Mouse (Mus musculus) hindbrain, embryonic 16.5 days (tissue): ENCODE measurements around the gene Gm13030. TPM values are rescaled to one million over a fixed set of nuclear protein-coding genes. Genes with fewer than 3 reads are reported as not detected.
A peak's percentile ranks its signal among the peaks of the same experiment; 100 is the strongest.

ENCODE experiments used
- ATAC-seq: fragments of 200-750 bp; cut with Nextera tagmentation; 2 replicates; pipeline ENCODE4 v1.8.0; 2017; ENCODE audit warnings: moderate TSS enrichment, moderate library complexity
- H3K27ac ChIP-seq: fragments of 300-500 bp; sonication (generic); 2 replicates; pipeline ENCODE4 v1.5.1; 2014; ENCODE audit warnings: low read depth, mild to moderate bottlenecking, control low read depth, low read length, moderate library complexity
- H3K27me3 ChIP-seq: fragments of 300-500 bp; sonication (generic); replicated peaks from 2 replicates; pipeline ENCODE4 v1.6.1; 2014; ENCODE audit warnings: low read length; ENCODE audit not compliant: control insufficient read depth, insufficient read depth
- H3K36me3 ChIP-seq: fragments of 300-500 bp; sonication (generic); 2 replicates; pipeline ENCODE4 v1.6.1; 2014; ENCODE audit warnings: mild to moderate bottlenecking, low read length, moderate library complexity, mixed read lengths; ENCODE audit not compliant: control insufficient read depth, insufficient read depth
- H3K4me1 ChIP-seq: fragments of 300-500 bp; sonication (generic); 2 replicates; pipeline ENCODE4 v1.6.1; 2014; ENCODE audit warnings: low read depth, low read length; ENCODE audit not compliant: control insufficient read depth, insufficient read depth
- H3K4me2 ChIP-seq: fragments of 300-500 bp; sonication (generic); 2 replicates; pipeline ENCODE4 v1.6.1; 2014; ENCODE audit warnings: mild to moderate bottlenecking, low read length, control low read depth, moderate library complexity
- H3K4me3 ChIP-seq: fragments of 300-500 bp; sonication (generic); 2 replicates; pipeline ENCODE4 v1.5.1; 2014; ENCODE audit warnings: mild to moderate bottlenecking, low read length, control low read depth, moderate library complexity
- H3K9ac ChIP-seq: fragments of 300-500 bp; sonication (generic); 2 replicates; pipeline ENCODE4 v1.6.1; 2014; ENCODE audit warnings: low read depth, mild to moderate bottlenecking, control low read depth, low read length, moderate library complexity
- H3K9me3 ChIP-seq: fragments of 300-500 bp; sonication (generic); 2 replicates; pipeline ENCODE4 v1.6.1; 2014; ENCODE audit warnings: mild to moderate bottlenecking, low read length, moderate library complexity; ENCODE audit not compliant: control insufficient read depth
- WGBS: fragments of 180-500 bp; shearing (Covaris S2); extraction: QIAGEN DNeasy Blood & Tissue Kit; methylation state at CpG from one replicate; pipeline ENCODE4 v1.1.7; 2014; 5-methylcytosine and 5-hydroxymethylcytosine counted together
- polyA plus RNA-seq: library from polyadenylated mRNA; unstranded; fragments of >200 nt; fragmentation: Nextera tagmentation; extraction: Ambion mirVana; gene quantifications from 2 replicates; pipeline ENCODE4 v1.2.1, GENCODE M21; 2015

Gm13030 gene
- polyA plus RNA-seq, 1 experiment from 2014 or later = not detected

DNA sequence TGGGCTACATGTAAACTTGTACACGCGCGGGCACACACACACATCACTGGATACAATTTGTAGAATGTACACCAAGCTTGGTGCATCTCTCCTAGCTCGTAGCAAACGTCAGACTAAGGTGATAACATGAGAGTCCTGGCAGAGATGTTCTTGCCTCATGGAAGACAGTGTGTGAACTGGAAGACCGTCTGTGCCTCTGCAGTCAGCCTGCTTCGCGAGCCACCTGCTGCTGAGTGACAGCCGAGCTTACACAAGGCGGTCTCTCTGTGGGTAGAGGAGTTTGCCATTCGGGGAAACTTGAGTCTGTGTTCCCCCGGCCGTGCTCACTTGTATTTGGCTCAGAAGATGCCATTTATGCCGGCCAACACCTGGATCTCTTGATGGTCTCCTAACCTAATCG, 15.3 kb downstream of the Gm13030 start:
- Histone ChIP-seq H3K27ac (no peak overlapping the region), H3K9ac (no peak overlapping the region), H3K4me1 (peaks cover 2% of the 10 kb centered on the region), H3K4me3 (no peak overlapping the region), H3K27me3 (no peaks in the 10 kb centered on the region), H3K36me3 (no peaks in the 10 kb centered on the region), H3K4me2 (no peak overlapping the region), H3K9me3 (no peaks in the 10 kb centered on the region)
- WGBS = 80% methylated on average over 15 of the region's 15 CpGs
- no peak for ATAC-seq

DNA sequence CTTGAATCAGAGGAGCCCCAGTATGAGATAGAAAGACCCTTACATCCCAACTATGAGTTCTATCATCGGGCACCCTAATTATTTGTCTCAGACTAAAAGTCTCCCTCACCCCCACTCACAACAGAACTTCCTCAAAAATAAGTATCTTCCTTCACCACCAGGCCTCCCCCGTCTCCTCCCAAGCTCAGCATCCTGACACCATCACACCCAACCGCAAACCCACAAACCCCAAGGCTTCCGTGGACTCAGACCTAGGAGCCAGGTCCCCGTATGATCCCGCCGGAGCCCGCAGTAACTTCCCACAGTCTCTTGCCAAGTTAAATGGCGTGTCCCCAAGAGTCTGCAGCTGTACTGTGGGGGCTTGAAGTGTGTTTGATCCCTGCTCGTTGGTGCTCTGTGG, 16.2 kb downstream of the Gm13030 start:
- no peaks in the 10 kb centered on the region for H3K36me3 ChIP-seq
- WGBS = 89% methylated on average over 10 of the region's 10 CpGs
- H3K9ac ChIP-seq = no peak overlapping the region
- H3K4me2 ChIP-seq = no peak overlapping the region
- no peaks in the 10 kb centered on the region for H3K27me3 ChIP-seq
- no peaks in the 10 kb centered on the region for H3K9me3 ChIP-seq
- no peak overlapping the region for H3K27ac ChIP-seq
- peaks cover 2% of the 10 kb centered on the region for H3K4me1 ChIP-seq
- no peak for ATAC-seq
- H3K4me3 ChIP-seq = no peak overlapping the region

DNA sequence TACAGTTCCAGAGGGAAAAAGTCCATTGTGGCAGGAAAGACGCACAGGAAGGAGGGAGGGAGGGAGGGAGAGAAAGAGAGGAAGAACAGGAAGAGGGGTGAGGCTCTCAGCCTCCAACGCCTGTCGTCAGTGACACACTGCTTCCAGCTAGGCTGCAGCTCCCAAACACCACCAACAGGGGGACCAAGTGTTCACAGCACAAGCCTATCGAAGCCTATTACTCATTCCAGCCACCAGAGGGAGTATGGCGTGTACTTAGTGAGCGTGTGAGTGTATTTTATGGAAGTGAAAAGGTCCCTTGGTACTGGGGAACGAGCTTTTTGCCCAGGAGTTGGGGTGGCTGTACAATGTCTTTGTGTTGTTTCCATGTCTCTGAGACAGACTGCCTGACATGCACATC, 17.3 kb downstream of the Gm13030 start:
- 29% methylated on average over 7 of the region's 7 CpGs for WGBS

DNA sequence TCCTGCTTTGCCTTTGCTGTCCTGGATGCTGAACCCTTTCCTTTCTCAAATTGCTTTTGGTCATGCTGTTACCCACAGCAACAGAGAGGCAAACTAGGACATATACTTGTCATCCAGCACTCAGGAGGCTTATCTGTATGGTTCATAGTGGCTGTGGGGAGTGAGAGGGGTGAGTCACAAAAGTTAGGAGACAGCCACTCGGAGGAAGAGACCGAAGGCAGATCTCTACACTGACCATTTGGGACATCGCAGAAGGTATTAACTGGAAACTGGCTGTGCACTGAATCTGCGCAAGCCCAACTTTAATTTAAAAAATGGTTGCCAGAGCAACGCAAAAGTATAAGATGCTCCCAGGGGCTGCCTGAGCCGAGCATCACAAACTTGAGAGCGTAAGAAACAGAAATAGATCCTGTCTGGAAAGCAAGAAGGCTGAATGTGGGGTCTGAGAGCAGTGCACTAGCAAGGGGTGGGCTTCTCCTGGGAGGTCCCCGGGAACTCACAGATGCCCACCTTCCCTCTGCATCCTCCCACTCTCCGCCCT, 18.6 kb downstream of the Gm13030 start:
- WGBS = 79% methylated on average over 9 of the region's 9 CpGs
- H3K4me1 ChIP-seq = peaks cover 2% of the 10 kb centered on the region

More for the DNA sequence above, 17.3 kb downstream of the Gm13030 start:
- Histone ChIP-seq H3K9me3 (no peaks in the 10 kb centered on the region), H3K4me2 (no peak overlapping the region), H3K36me3 (no peaks in the 10 kb centered on the region), H3K4me3 (no peak overlapping the region), H3K27ac (no peak overlapping the region), H3K27me3 (no peaks in the 10 kb centered on the region), H3K4me1 (peaks cover 2% of the 10 kb centered on the region), H3K9ac (no peak overlapping the region)
- ATAC-seq = no peak

DNA sequence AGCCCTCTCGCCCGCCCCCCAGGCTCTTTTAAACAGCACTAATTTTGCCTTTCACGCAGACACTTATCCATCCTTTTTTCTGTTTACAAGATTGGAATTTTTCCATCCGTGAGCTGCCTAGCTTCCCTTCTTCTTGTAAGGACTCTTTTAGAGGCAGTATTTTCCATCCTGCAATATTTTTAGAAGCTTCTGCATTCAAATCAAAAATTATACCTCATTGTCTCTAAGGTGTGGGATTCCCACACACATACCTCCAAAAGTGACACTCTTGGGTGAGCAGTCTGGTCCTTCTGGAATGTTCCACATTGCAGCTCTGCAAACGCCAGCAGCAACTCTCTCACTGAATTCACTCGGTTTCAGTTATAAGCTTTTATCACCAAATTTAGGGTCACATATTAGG, 20.8 kb downstream of the Gm13030 start:
- no peak for ATAC-seq

More for the DNA sequence above, 18.6 kb downstream of the Gm13030 start:
- no peak overlapping the region for H3K4me3 ChIP-seq
- H3K27ac ChIP-seq = peak overlapping the region; percentile 1; the same call in 1 of the 2 replicates
- no peak overlapping the region for H3K9ac ChIP-seq
- no peak for ATAC-seq
- no peaks in the 10 kb centered on the region for H3K9me3 ChIP-seq
- no peaks in the 10 kb centered on the region for H3K27me3 ChIP-seq
- no peak overlapping the region for H3K4me2 ChIP-seq
- no peaks in the 10 kb centered on the region for H3K36me3 ChIP-seq

DNA sequence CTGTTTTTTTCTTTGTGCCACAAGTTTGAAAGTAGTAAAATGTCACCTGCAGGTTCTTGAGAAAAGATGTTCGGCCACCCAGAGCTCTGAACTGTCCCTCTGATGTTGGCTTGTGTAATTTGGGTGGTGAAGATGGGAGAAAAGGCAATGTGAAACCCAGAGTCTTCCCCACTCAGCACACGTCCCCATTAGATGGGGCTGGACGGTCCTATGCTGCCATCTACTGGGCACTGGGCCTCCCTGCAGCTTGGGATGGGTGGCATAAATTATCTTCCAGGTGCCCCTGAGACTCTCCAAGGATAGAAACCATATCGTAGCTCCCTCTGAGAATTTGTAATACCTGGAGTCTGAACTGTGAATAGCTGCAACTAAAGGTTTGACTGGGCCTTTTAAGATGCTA, 22.3 kb downstream of the Gm13030 start:
- Histone ChIP-seq H3K9ac (0 out of 2 replicates have a peak overlapping the region, but pooled peaks have one; percentile 4), H3K4me1 (no peaks in the 10 kb centered on the region), H3K4me2 (no peak overlapping the region), H3K9me3 (no peaks in the 10 kb centered on the region), H3K4me3 (no peak overlapping the region), H3K27me3 (no peaks in the 10 kb centered on the region), H3K36me3 (no peaks in the 10 kb centered on the region), H3K27ac (no peak overlapping the region)
- ATAC-seq = peak; percentile 72; the same call in 1 of the 2 replicates
- 6% methylated on average over 4 of the region's 4 CpGs for WGBS

More for the DNA sequence above, 20.8 kb downstream of the Gm13030 start:
- WGBS = 81% methylated on average over 6 of the region's 6 CpGs
- Histone ChIP-seq H3K9me3 (no peaks in the 10 kb centered on the region), H3K4me1 (no peaks in the 10 kb centered on the region), H3K4me3 (no peak overlapping the region), H3K4me2 (no peak overlapping the region), H3K9ac (no peak overlapping the region), H3K27me3 (no peaks in the 10 kb centered on the region), H3K27ac (no peak overlapping the region), H3K36me3 (no peaks in the 10 kb centered on the region)

DNA sequence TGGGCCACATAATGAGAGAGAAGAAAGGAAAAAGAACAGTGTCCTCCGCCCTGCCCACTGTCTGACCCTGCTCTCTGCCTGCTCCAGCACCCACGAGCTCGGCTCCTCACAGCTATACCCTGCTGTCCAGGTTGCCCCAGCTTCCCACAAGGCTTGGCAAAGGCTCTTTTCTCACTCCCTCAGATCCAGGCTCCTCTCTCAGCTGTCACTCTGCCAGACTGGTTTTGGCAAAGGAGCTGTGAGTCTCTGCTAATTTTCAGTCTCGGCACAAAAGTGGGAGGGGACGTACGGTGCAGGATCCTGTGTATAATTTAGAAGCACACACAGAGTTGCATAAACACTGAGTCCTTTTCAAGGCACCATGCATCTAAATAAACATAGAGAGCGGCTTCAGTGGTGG, 32.4 kb downstream of the Gm13030 start:
- 58% methylated on average over 7 of the region's 7 CpGs for WGBS
- Histone ChIP-seq H3K27ac (no peak overlapping the region), H3K36me3 (no peaks in the 10 kb centered on the region), H3K9ac (no peak overlapping the region), H3K27me3 (no peaks in the 10 kb centered on the region), H3K9me3 (peaks cover 9% of the 10 kb centered on the region), H3K4me1 (no peaks in the 10 kb centered on the region), H3K4me3 (no peak overlapping the region), H3K4me2 (no peak overlapping the region)
- ATAC-seq = peak; percentile 42; the same call in 1 of the 2 replicates

DNA sequence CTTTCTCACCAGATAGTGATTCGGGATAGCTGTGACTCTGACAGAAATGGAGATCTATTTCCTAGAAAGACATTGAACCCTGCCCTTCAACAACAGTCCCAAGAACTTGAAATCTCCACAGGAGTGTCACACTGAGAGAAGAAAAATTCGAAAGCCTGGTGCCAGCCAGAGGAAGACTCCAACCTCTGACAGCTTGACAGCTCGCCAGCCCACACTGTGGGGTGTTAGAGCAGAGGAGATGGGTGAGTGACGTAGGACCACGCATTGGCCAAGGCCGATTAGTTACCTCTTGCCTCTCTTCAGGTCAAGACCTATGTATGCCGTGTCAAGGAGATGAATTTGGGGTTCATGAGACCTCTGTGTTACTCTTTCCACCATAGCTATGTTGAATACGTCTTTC, 33.0 kb downstream of the Gm13030 start:
- ATAC-seq = no peak
- H3K4me3 ChIP-seq = no peak overlapping the region
- H3K9me3 ChIP-seq = peaks cover 9% of the 10 kb centered on the region
- 77% methylated on average over 8 of the region's 8 CpGs for WGBS
- no peaks in the 10 kb centered on the region for H3K4me1 ChIP-seq
- H3K9ac ChIP-seq = no peak overlapping the region
- H3K36me3 ChIP-seq = no peaks in the 10 kb centered on the region
- no peak overlapping the region for H3K27ac ChIP-seq
- no peak overlapping the region for H3K4me2 ChIP-seq
- H3K27me3 ChIP-seq = no peaks in the 10 kb centered on the region

DNA sequence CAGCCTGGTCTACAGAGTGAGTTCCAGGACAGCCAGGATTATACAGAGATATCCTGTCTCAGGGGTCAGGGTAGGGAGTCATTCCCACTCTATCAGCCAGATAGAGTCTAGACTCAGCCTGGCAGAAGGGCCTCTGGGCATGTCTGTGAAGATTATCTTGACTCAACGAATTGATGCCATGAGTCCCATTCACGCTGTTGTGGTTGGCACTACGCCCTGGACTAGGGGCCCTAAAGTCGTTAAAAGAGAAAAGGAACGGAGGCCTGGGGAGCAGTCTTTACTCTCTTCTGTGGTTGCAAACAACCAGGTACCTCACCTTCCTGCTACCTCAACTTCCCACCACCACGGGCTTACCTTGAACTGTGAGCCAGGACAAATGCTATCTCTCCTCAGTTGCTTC, 34.0 kb downstream of the Gm13030 start:
- peaks cover 9% of the 10 kb centered on the region for H3K9me3 ChIP-seq
- no peak overlapping the region for H3K4me2 ChIP-seq
- WGBS = 70% methylated on average over 6 of the region's 6 CpGs
- ATAC-seq = no peak
- H3K27me3 ChIP-seq = no peaks in the 10 kb centered on the region
- no peaks in the 10 kb centered on the region for H3K4me1 ChIP-seq
- no peak overlapping the region for H3K4me3 ChIP-seq
- H3K9ac ChIP-seq = no peak overlapping the region
- no peaks in the 10 kb centered on the region for H3K36me3 ChIP-seq
- H3K27ac ChIP-seq = no peak overlapping the region
